Comparison of ENCODE assay signal across 24 mouse cellular contexts in the genomic region with DNA sequence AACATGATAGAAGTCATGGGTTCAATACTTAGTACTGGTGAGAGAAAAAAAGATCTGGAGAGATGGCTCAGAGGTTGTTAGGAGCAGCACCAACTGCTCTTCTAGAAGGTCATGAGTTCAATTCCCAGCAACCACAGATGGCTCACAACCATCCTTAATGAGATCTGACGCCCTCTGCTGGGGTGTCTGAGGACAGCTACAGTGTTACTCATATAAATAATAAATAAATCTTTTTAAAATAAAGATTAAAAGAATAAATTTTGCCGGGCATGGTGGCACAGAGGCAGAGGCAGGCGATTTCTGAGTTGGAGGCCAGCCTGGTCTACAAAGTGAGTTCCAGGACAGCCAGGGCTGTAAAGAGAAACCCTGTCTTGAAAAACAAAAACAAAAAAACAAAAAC. TPM values are rescaled to one million over a fixed set of nuclear protein-coding genes. Genes with fewer than 3 reads are reported as not detected.
DNase-seq lines count a peak whose midpoint lies in the region; ATAC-seq and TF ChIP-seq lines count a peak whose summit lies in the region.
"Had no signal": no experiment of that assay in that cellular context is flagged by ENCODE, and none has a peak within 500 bp of the region (broad histone marks: within the 10 kb centered on the region; RNA-seq: fewer than 3 reads in every experiment).

No protein-coding gene starts in this region.

- H3K4me1 ChIP-seq in midbrain, embryonic 10.5 days: no peaks in the 10 kb centered on the region
- no peaks in the 10 kb centered on the region; the same call in 1 of the 2 replicates for H3K4me1 ChIP-seq in midbrain, postnatal 0 days (ENCODE audit: insufficient read depth, low read length)
- H3K4me1 ChIP-seq: forebrain, embryonic 12.5 days had no signal

- H3K9ac ChIP-seq in midbrain, postnatal 0 days (replicated peaks; ENCODE audit: low read length, poor library complexity, severe bottlenecking): no peak overlapping the region
- H3K9ac ChIP-seq: forebrain, embryonic 12.5 days; hindbrain, embryonic 14.5 days; intestine, embryonic 15.5 days; midbrain, embryonic 13.5 days had no signal

- no peaks in the 10 kb centered on the region for H3K27me3 ChIP-seq in midbrain, embryonic 10.5 days (ENCODE audit: low read depth, poor library complexity, severe bottlenecking)
- no peaks in the 10 kb centered on the region for H3K27me3 ChIP-seq in midbrain, postnatal 0 days (ENCODE audit: insufficient read depth, low read length)
- H3K27me3 ChIP-seq: forebrain, embryonic 12.5 days; intestine, embryonic 15.5 days; midbrain, embryonic 13.5 days; Patski had no signal

- DNase-seq in gastrocnemius, postnatal 4 days (ENCODE audit: low spot score in 2 of 2): peak; percentile 4 to 8
- DNase-seq in gastrocnemius, adult 18-20 months (ENCODE audit: low spot score): no peak
- peak; percentile 7 for DNase-seq in kidney, postnatal 10 days
- DNase-seq in kidney, adult 9 months: no peak
- DNase-seq in midbrain, embryonic 10.5 days (ENCODE audit: low spot score): peak; percentile 3
- DNase-seq in midbrain, postnatal 0 days (ENCODE audit: low spot score): no peak
- DNase-seq: adrenal gland, postnatal 36 days; gastrocnemius, adult 2 months; heart, adult 18-20 months; heart, postnatal 36 days; kidney, postnatal 14 days; lung, adult 2 months had no signal

- no peak overlapping the region for H3K4me2 ChIP-seq in midbrain, postnatal 0 days (ENCODE audit: low read depth, low read length, poor library complexity, severe bottlenecking)
- H3K4me2 ChIP-seq: forebrain, embryonic 12.5 days; hindbrain, embryonic 14.5 days; intestine, embryonic 15.5 days; midbrain, embryonic 13.5 days had no signal

- H3K9me3 ChIP-seq in midbrain, embryonic 10.5 days (replicated peaks): peaks cover 5% of the 10 kb centered on the region; the same call in 1 of the 2 replicates
- H3K9me3 ChIP-seq in midbrain, postnatal 0 days (ENCODE audit: low read length): no peaks in the 10 kb centered on the region
- H3K9me3 ChIP-seq: forebrain, embryonic 12.5 days; intestine, embryonic 15.5 days had no signal

- H3K4me3 ChIP-seq in midbrain, embryonic 10.5 days: no peak overlapping the region
- no peak overlapping the region for H3K4me3 ChIP-seq in midbrain, postnatal 0 days (ENCODE audit: low read depth, low read length)
- H3K4me3 ChIP-seq: forebrain, embryonic 12.5 days; gastrocnemius, adult 2 months; intestine, embryonic 15.5 days; midbrain, embryonic 13.5 days had no signal

- ATAC-seq in midbrain, postnatal 0 days (ENCODE audit: low FRiP score): no peak
- ATAC-seq in erythroid progenitor cell, adult 5-6 weeks (replicated peaks; ENCODE audit: low FRiP score, poor library complexity, severe bottlenecking): no peak
- ATAC-seq: intestine, embryonic 15.5 days; midbrain, embryonic 13.5 days; Patski had no signal

- H3K27ac ChIP-seq in midbrain, embryonic 10.5 days (replicated peaks): no peak overlapping the region
- no peak overlapping the region for H3K27ac ChIP-seq in midbrain, postnatal 0 days (ENCODE audit: low read depth, low read length)
- H3K27ac ChIP-seq: forebrain, embryonic 12.5 days; gastrocnemius, adult 2 months; hindbrain, embryonic 14.5 days; midbrain, embryonic 13.5 days had no signal

- whole genome bisulfite sequencing in midbrain, embryonic 10.5 days: 76% methylated on average over 3 of the region's 3 CpGs
- 75% methylated on average over 3 of the region's 3 CpGs for WGBS in midbrain, postnatal 0 days

- no peak for TF ChIP-seq CTCF in midbrain, postnatal 0 days (IDR thresholded peaks at IDR 0.05)

- no peaks in the 10 kb centered on the region for H3K36me3 ChIP-seq in midbrain, embryonic 10.5 days
- no peaks in the 10 kb centered on the region for H3K36me3 ChIP-seq in midbrain, postnatal 0 days (ENCODE audit: insufficient read depth, low read length)
- H3K36me3 ChIP-seq: forebrain, embryonic 12.5 days; G1E; intestine, embryonic 15.5 days had no signal

RNA-seq across cellular contexts. Expression of a gene that starts 9.6 kb away (rescaled TPM):
- 100 to 1,000 TPM; 861 to 883 TPM for total RNA-seq in gastrocnemius, postnatal 4 days (2021)
- 100 to 1,000 TPM; 158 to 253 TPM for total RNA-seq in gastrocnemius, adult 18-20 months (2021)
- 2,836 and 2,964 TPM in 2 replicates for polyA plus RNA-seq in midbrain, embryonic 10.5 days (2016; fragmentation: Nextera tagmentation; extraction: Ambion mirVana)
- 2,534 and 2,842 TPM in 2 replicates for total RNA-seq in midbrain, postnatal 0 days (2014; rRNA removed)
- 3,992 and 4,056 TPM in 2 replicates for polyA plus RNA-seq in midbrain, postnatal 0 days (2015; fragmentation: Nextera tagmentation; extraction: Ambion mirVana)
- 531 and 597 TPM in 2 replicates for total RNA-seq in erythroid progenitor cell, adult 5-6 weeks (2015; ENCODE audit: low replicate concordance)
- total RNA-seq in erythroid progenitor cell, adult 5-6 weeks (2017; ENCODE audit: low replicate concordance): 282 and 330 TPM in 2 replicates

RNA-seq across cellular contexts. Expression of a gene that starts 22.5 kb away (rescaled TPM):
- total RNA-seq in gastrocnemius, postnatal 4 days (2021): under 1 TPM; 0.52 to 0.98 TPM
- total RNA-seq in gastrocnemius, adult 18-20 months (2021): under 1 TPM; 0.39 to 0.52 TPM
- 0.61 and 0.62 TPM in 2 replicates for polyA plus RNA-seq in midbrain, embryonic 10.5 days (2016; fragmentation: Nextera tagmentation; extraction: Ambion mirVana)
- total RNA-seq in midbrain, postnatal 0 days (2014; rRNA removed): 0.71 TPM in 1 of 2 replicates, not detected in the other
- polyA plus RNA-seq in midbrain, postnatal 0 days (2015; fragmentation: Nextera tagmentation; extraction: Ambion mirVana): 0.71 and 1.5 TPM in 2 replicates
- not detected in 2 replicates for total RNA-seq in erythroid progenitor cell, adult 5-6 weeks (2015; ENCODE audit: low replicate concordance)
- total RNA-seq in erythroid progenitor cell, adult 5-6 weeks (2017; ENCODE audit: low replicate concordance): not detected in 2 replicates
- total RNA-seq: CH12.LX; heart, adult 18-20 months; heart, postnatal 36 days; left cerebral cortex, adult 18-20 months; liver, adult 2 months; megakaryocyte, adult 5-6 weeks had no signal
- polyA plus RNA-seq: G1E; liver, adult 2 months; small intestine, adult 2 months had no signal

RNA-seq across cellular contexts. Expression of a gene that starts 39.8 kb away (rescaled TPM):
- total RNA-seq in gastrocnemius, postnatal 4 days (2021): 10 to 100 TPM; 16.7 to 16.9 TPM
- 10 to 100 TPM in 1 of 2 experiments, 1 to 10 TPM in 1; 8.3 to 19.3 TPM for total RNA-seq in gastrocnemius, adult 18-20 months (2021)
- 34.5 and 41.8 TPM in 2 replicates for polyA plus RNA-seq in midbrain, embryonic 10.5 days (2016; fragmentation: Nextera tagmentation; extraction: Ambion mirVana)
- 165 and 180 TPM in 2 replicates for total RNA-seq in midbrain, postnatal 0 days (2014; rRNA removed)
- polyA plus RNA-seq in midbrain, postnatal 0 days (2015; fragmentation: Nextera tagmentation; extraction: Ambion mirVana): 109 and 114 TPM in 2 replicates
- 6.1 and 8.0 TPM in 2 replicates for total RNA-seq in erythroid progenitor cell, adult 5-6 weeks (2015; ENCODE audit: low replicate concordance)
- total RNA-seq in erythroid progenitor cell, adult 5-6 weeks (2017; ENCODE audit: low replicate concordance): 2.0 and 9.4 TPM in 2 replicates

Comparison
In these comparisons a context has a peak if more than half of its experiments do, and no peak if none do; other contexts are left out.
1. DNase-seq: peak in gastrocnemius, postnatal 4 days (2 of 2), kidney, postnatal 10 days (single experiment) and midbrain, embryonic 10.5 days (single experiment); none in gastrocnemius, adult 18-20 months (single experiment), kidney, adult 9 months (single experiment) and midbrain, postnatal 0 days (single experiment).